ENCODE assay signal across 8 mouse cellular contexts in the genomic region with DNA sequence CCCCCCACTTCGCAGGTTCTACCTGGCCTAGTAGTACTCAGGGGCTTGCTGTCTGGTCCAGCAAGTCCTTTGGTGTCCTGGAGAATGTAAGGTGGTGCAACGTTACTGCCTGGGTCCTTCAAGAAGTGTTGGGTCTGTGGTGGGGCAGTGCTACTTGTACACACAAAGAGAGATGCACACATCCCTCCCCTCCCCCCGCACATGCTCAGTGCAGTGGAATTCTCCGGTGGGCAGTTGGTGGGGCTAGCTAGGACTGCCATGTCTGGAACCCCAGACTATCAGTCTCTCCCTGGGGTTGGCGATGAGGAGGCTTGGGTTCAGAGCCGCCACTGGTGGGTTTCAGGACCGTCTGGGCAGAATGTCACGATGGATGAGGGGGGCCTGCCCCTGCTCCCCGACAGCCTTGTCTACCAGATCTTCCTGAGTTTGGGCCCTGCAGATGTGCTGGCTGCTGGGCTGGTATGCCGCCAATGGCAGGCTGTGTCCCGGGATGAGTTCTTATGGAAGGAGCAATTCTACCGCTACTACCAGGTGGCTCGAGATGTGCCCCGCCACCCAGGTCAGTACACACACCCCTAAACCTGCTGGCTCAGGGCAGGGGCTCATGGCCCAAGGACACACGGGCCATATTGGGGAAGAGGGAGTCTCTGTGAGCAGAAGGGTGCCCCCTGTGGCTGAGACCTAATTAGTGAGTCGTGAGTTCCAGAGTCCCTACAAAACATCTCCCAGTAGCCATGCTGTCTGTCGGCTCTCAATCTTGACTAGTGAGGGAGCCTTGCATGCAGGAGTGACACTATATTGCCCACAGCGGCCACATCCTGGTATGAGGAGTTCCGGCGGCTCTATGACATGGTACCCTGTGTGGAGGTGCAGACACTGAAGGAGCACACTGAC. TPM values are rescaled to one million over a fixed set of nuclear protein-coding genes. Genes with fewer than 3 reads are reported as not detected.
DNase-seq lines count a peak whose midpoint lies in the region; ATAC-seq and TF ChIP-seq lines count a peak whose summit lies in the region.

C8g (minus strand) TSS at position 127 of the 894 bp plus-strand sequence.

- no peak for DNase-seq in kidney, adult 2 months
- DNase-seq in kidney, adult 18-20 months = no peak
- no peak for DNase-seq in G1E (ENCODE audit: low spot score)
- DNase-seq in limb, embryonic 14.5 days (ENCODE audit: low spot score) = no peak
- DNase-seq in spleen, adult 18-20 months = no peak
- no peak for DNase-seq in left cerebral cortex, adult 9 months (ENCODE audit: low spot score in 2 of 2)

- peak within 1 kb of the TSS; percentile 92 for H3K4me3 ChIP-seq in kidney, adult 2 months (ENCODE audit: insufficient read depth, low read depth, low read length)
- H3K4me3 ChIP-seq in G1E (ENCODE audit: low read depth, low read length) = peak within 1 kb of the TSS; percentile 88
- peak within 1 kb of the TSS; percentile 80 for H3K4me3 ChIP-seq in embryonic fibroblast, embryonic 13.5 days (ENCODE audit: insufficient read depth, low read length)
- peak within 1 kb of the TSS; percentile 93 for H3K4me3 ChIP-seq in limb, embryonic 14.5 days (replicated peaks; ENCODE audit: low read length)
- H3K4me3 ChIP-seq in small intestine, adult 2 months (ENCODE audit: low read depth, low read length) = peak within 1 kb of the TSS; percentile 94

- H3K4me1 ChIP-seq in kidney, adult 2 months (ENCODE audit: control insufficient read depth, insufficient read depth, low read length) = peaks cover 11% of the 10 kb centered on the region; the same call in 1 of the 2 replicates
- H3K4me1 ChIP-seq in G1E (ENCODE audit: insufficient read depth, low read depth, low read length) = peaks cover 58% of the 10 kb centered on the region
- no peaks in the 10 kb centered on the region for H3K4me1 ChIP-seq in embryonic fibroblast, embryonic 13.5 days (ENCODE audit: control insufficient read depth, insufficient read depth, low read length)
- H3K4me1 ChIP-seq in limb, embryonic 14.5 days (ENCODE audit: control insufficient read depth, insufficient read depth, low read length) = peaks cover 8% of the 10 kb centered on the region
- peaks cover 26% of the 10 kb centered on the region for H3K4me1 ChIP-seq in small intestine, adult 2 months (ENCODE audit: control insufficient read depth, insufficient read depth, insufficient read length, low read length)

- no peak for ATAC-seq in G1E (ENCODE audit: extremely low read depth, insufficient number of reproducible peaks, low FRiP score, poor library complexity, severe bottlenecking)
- no peak for ATAC-seq in limb, embryonic 14.5 days (ENCODE audit: low FRiP score, low read depth)

- no peak for TF ChIP-seq CTCF in kidney, adult 2 months (conservative IDR thresholded peaks at IDR 0.05; ENCODE audit: insufficient read depth, insufficient read length, low read depth, low read length)
- no peak for TF ChIP-seq CTCF in G1E (IDR thresholded peaks at IDR 0.05; ENCODE audit: low read depth, low read length)
- no peak for TF ChIP-seq CTCF in embryonic fibroblast, embryonic 13.5 days (IDR thresholded peaks at IDR 0.05; ENCODE audit: borderline replicate concordance, insufficient read depth, low read length)
- TF ChIP-seq CTCF in small intestine, adult 2 months (IDR thresholded peaks at IDR 0.05; ENCODE audit: extremely low read depth, insufficient read length, insufficient replicate concordance, low read depth, low read length) = no peak

- no peak for TF ChIP-seq POLR2A in kidney, adult 2 months (IDR thresholded peaks at IDR 0.05; ENCODE audit: low read depth, low read length)
- no peak for TF ChIP-seq POLR2A in embryonic fibroblast, embryonic 13.5 days (IDR thresholded peaks at IDR 0.05; ENCODE audit: low read depth, low read length)
- TF ChIP-seq POLR2A in limb, embryonic 14.5 days (IDR thresholded peaks at IDR 0.05; ENCODE audit: borderline replicate concordance, extremely low read depth, insufficient read depth, insufficient read length) = no peak
- no peak for TF ChIP-seq POLR2A in small intestine, adult 2 months (IDR thresholded peaks at IDR 0.05; ENCODE audit: low read depth, low read length)

- no peaks in the 10 kb centered on the region for H3K9me3 ChIP-seq in G1E (replicated peaks)
- H3K9me3 ChIP-seq in limb, embryonic 14.5 days (ENCODE audit: control insufficient read depth, low read length) = no peaks in the 10 kb centered on the region

- H3K9ac ChIP-seq in limb, embryonic 14.5 days (ENCODE audit: low read depth, low read length, severe bottlenecking) = peak within 1 kb of the TSS; percentile 96

- H3K27me3 ChIP-seq in kidney, adult 2 months (replicated peaks; ENCODE audit: control insufficient read depth, insufficient read depth, low read length) = no peaks in the 10 kb centered on the region
- H3K27me3 ChIP-seq in G1E (ENCODE audit: insufficient read depth, low read length) = no peaks in the 10 kb centered on the region
- H3K27me3 ChIP-seq in limb, embryonic 14.5 days (ENCODE audit: control insufficient read depth, insufficient read depth, low read length) = no peaks in the 10 kb centered on the region
- no peaks in the 10 kb centered on the region for H3K27me3 ChIP-seq in small intestine, adult 2 months (ENCODE audit: control insufficient read depth, insufficient read depth, low read length)

- H3K4me2 ChIP-seq in limb, embryonic 14.5 days (replicated peaks; ENCODE audit: low read depth, low read length, severe bottlenecking) = peak within 1 kb of the TSS; percentile 95

- WGBS in kidney, adult 2 months = 67% methylated on average over 20 of the region's 20 CpGs
- 71% methylated on average over 20 of the region's 20 CpGs for WGBS in limb, embryonic 14.5 days
- 62% methylated on average over 20 of the region's 20 CpGs for WGBS in small intestine, adult 2 months

- no peaks in the 10 kb centered on the region for H3K36me3 ChIP-seq in kidney, adult 2 months (ENCODE audit: control insufficient read depth, insufficient read depth, low read length)
- H3K36me3 ChIP-seq in G1E (replicated peaks) = peaks cover 52% of the 10 kb centered on the region
- peaks cover 39% of the 10 kb centered on the region for H3K36me3 ChIP-seq in limb, embryonic 14.5 days (ENCODE audit: control insufficient read depth, insufficient read depth, low read length)
- H3K36me3 ChIP-seq in small intestine, adult 2 months (ENCODE audit: control insufficient read depth, insufficient read depth, low read length) = peaks cover 19% of the 10 kb centered on the region

- H3K27ac ChIP-seq in kidney, adult 2 months (ENCODE audit: insufficient read depth, low read depth, low read length) = peak within 1 kb of the TSS; percentile 93
- H3K27ac ChIP-seq in embryonic fibroblast, embryonic 13.5 days (ENCODE audit: insufficient read depth, low read length) = peak within 1 kb of the TSS; percentile 6; the same call in 1 of the 2 replicates
- H3K27ac ChIP-seq in limb, embryonic 14.5 days (replicated peaks; ENCODE audit: low read depth, low read length) = peak within 1 kb of the TSS; percentile 75
- peak within 1 kb of the TSS; percentile 83 for H3K27ac ChIP-seq in small intestine, adult 2 months (ENCODE audit: insufficient read depth, low read depth, low read length)

RNA-seq across cellular contexts. Expression of gene C8g, which starts in this region (rescaled TPM):
- 20.6 and 22.0 TPM in 2 replicates for polyA plus RNA-seq in kidney, adult 2 months (2012; rRNA removed)
- 3.4 and 4.4 TPM in 2 replicates for total RNA-seq in G1E (2014; fragmentation: Nextera tagmentation)
- 2.2 and 3.3 TPM in 2 replicates for total RNA-seq in G1E (2017)
- 0.10 and 0.21 TPM in 2 replicates for polyA plus RNA-seq in G1E (2012)
- 0.91 and 1.2 TPM in 2 replicates for polyA plus RNA-seq in embryonic fibroblast, embryonic 13.5 days (2011; ENCODE audit: insufficient read length, low read depth, missing spikeins)
- polyA plus RNA-seq in limb, embryonic 14.5 days (2012; rRNA removed) = 4.2 and 5.5 TPM in 2 replicates
- polyA plus RNA-seq in limb, embryonic 14.5 days (2014; fragmentation: Nextera tagmentation; extraction: Ambion mirVana) = 4.4 and 4.6 TPM in 2 replicates
- 2.1 and 2.2 TPM in 2 replicates for polyA plus RNA-seq in small intestine, adult 2 months (2012; rRNA removed)

Comparison
In these comparisons a context has a peak if more than half of its experiments do, and no peak if none do; other contexts are left out.
1. H3K27ac ChIP-seq: peak in every context shown above with its lines; median percentile 93 in kidney, adult 2 months; 83 in small intestine, adult 2 months; 75 in limb, embryonic 14.5 days; 6 in embryonic fibroblast, embryonic 13.5 days.